Mouse (Mus musculus): ENCODE results near the gene Gm28048. TPM values are rescaled to one million over a fixed set of nuclear protein-coding genes. Genes with fewer than 3 reads are reported as not detected.
A peak's percentile ranks its signal among the peaks of the same experiment; 100 is the strongest.

Gene Gm28048
- polyA plus RNA-seq, 1 experiment: not detected

GRCm38 (mm10) chr11:23013580-23014294 lies 31.8 kb upstream of the Gm28048 start:
- peaks cover 4% of the 10 kb centered on the region for H3K27me3 ChIP-seq (replicated peaks)
- H3K36me3 ChIP-seq (replicated peaks; ENCODE audit: low read length): no peaks in the 10 kb centered on the region
- TF ChIP-seq GATA1 (IDR thresholded peaks at IDR 0.05; ENCODE audit: borderline replicate concordance, low read length): no peak
- no peak for TF ChIP-seq FLI1 (IDR thresholded peaks at IDR 0.05; ENCODE audit: low read length)
- no peak overlapping the region for H3K4me3 ChIP-seq (replicated peaks)
- H3K4me1 ChIP-seq: no peaks in the 10 kb centered on the region; the same call in 1 of the 2 replicates
- peaks cover 5% of the 10 kb centered on the region for H3K9me3 ChIP-seq

- TF ChIP-seq FLI1 (IDR thresholded peaks at IDR 0.05; ENCODE audit: low read length) (no peak), GATA1 (IDR thresholded peaks at IDR 0.05; ENCODE audit: borderline replicate concordance, low read length) (no peak)
- Histone ChIP-seq H3K4me3 (replicated peaks) (no peak overlapping the region), H3K36me3 (replicated peaks; ENCODE audit: low read length) (no peaks in the 10 kb centered on the region), H3K9me3 (no peaks in the 10 kb centered on the region), H3K27me3 (replicated peaks) (peaks cover 4% of the 10 kb centered on the region), H3K4me1 (no peaks in the 10 kb centered on the region; the same call in 1 of the 2 replicates)
Observed at GRCm38 (mm10) chr11:23013096-23013495, 31.2 kb upstream of the Gm28048 start.

GRCm38 (mm10) chr11:23008824-23009200 lies 26.9 kb upstream of the Gm28048 start:
- H3K4me3 ChIP-seq (replicated peaks): peak overlapping the region; percentile 96
- H3K9me3 ChIP-seq: no peaks in the 10 kb centered on the region
- H3K4me1 ChIP-seq: peaks cover 11% of the 10 kb centered on the region
- peaks cover 3% of the 10 kb centered on the region for H3K27me3 ChIP-seq (replicated peaks)
- H3K36me3 ChIP-seq (replicated peaks; ENCODE audit: low read length): peaks cover 18% of the 10 kb centered on the region
- no peak for TF ChIP-seq FLI1 (IDR thresholded peaks at IDR 0.05; ENCODE audit: low read length)
- TF ChIP-seq GATA1 (IDR thresholded peaks at IDR 0.05; ENCODE audit: borderline replicate concordance, low read length): no peak

GRCm38 (mm10) chr11:23008181-23008823 lies 26.4 kb upstream of the Gm28048 start:
- peaks cover 11% of the 10 kb centered on the region for H3K4me1 ChIP-seq
- H3K36me3 ChIP-seq (replicated peaks; ENCODE audit: low read length): peaks cover 24% of the 10 kb centered on the region
- H3K4me3 ChIP-seq (replicated peaks): peak overlapping the region; percentile 96
- TF ChIP-seq FLI1 (IDR thresholded peaks at IDR 0.05; ENCODE audit: low read length): no peak
- no peak for TF ChIP-seq GATA1 (IDR thresholded peaks at IDR 0.05; ENCODE audit: borderline replicate concordance, low read length)
- no peaks in the 10 kb centered on the region for H3K9me3 ChIP-seq
- H3K27me3 ChIP-seq (replicated peaks): peaks cover 3% of the 10 kb centered on the region

GRCm38 (mm10) chr11:23007481-23008180 lies 25.7 kb upstream of the Gm28048 start, which contains the start of gene Fam161a:
TSS of gene Fam161a (plus strand) at chr11:23007531.
- Histone ChIP-seq H3K4me3 (replicated peaks) (peak within 1 kb of the TSS; percentile 96), H3K9me3 (no peaks in the 10 kb centered on the region), H3K36me3 (replicated peaks; ENCODE audit: low read length) (peaks cover 30% of the 10 kb centered on the region), H3K27me3 (replicated peaks) (peaks cover 3% of the 10 kb centered on the region), H3K4me1 (peaks cover 11% of the 10 kb centered on the region)
- no peak for TF ChIP-seq FLI1 (IDR thresholded peaks at IDR 0.05; ENCODE audit: low read length)

GRCm38 (mm10) chr11:23007166-23007480 lies 25.2 kb upstream of the Gm28048 start:
- TF ChIP-seq FLI1 (IDR thresholded peaks at IDR 0.05; ENCODE audit: low read length) (no peak), GATA1 (IDR thresholded peaks at IDR 0.05; ENCODE audit: borderline replicate concordance, low read length) (no peak)

GRCm38 (mm10) chr11:23005276-23005675 lies 23.4 kb upstream of the Gm28048 start:
- Histone ChIP-seq H3K9me3 (no peaks in the 10 kb centered on the region), H3K27me3 (replicated peaks) (no peaks in the 10 kb centered on the region), H3K4me1 (peaks cover 11% of the 10 kb centered on the region), H3K36me3 (replicated peaks; ENCODE audit: low read length) (peaks cover 54% of the 10 kb centered on the region), H3K4me3 (replicated peaks) (no peak overlapping the region)
- TF ChIP-seq GATA1 (IDR thresholded peaks at IDR 0.05; ENCODE audit: borderline replicate concordance, low read length): no peak
- TF ChIP-seq FLI1 (IDR thresholded peaks at IDR 0.05; ENCODE audit: low read length): no peak

More at GRCm38 (mm10) chr11:23007166-23007480, 25.2 kb upstream of the Gm28048 start:
- H3K9me3 ChIP-seq: no peaks in the 10 kb centered on the region
- peaks cover 3% of the 10 kb centered on the region for H3K27me3 ChIP-seq (replicated peaks)
- peaks cover 11% of the 10 kb centered on the region for H3K4me1 ChIP-seq
- H3K4me3 ChIP-seq (replicated peaks): peak overlapping the region; percentile 96
- peaks cover 35% of the 10 kb centered on the region for H3K36me3 ChIP-seq (replicated peaks; ENCODE audit: low read length)

- peaks cover 99% of the 10 kb centered on the region for H3K36me3 ChIP-seq (replicated peaks; ENCODE audit: low read length)
- H3K4me3 ChIP-seq (replicated peaks): no peak overlapping the region
- H3K27me3 ChIP-seq (replicated peaks): no peaks in the 10 kb centered on the region
- H3K9me3 ChIP-seq: no peaks in the 10 kb centered on the region
- H3K4me1 ChIP-seq: no peaks in the 10 kb centered on the region; the same call in 1 of the 2 replicates
- TF ChIP-seq GATA1 (IDR thresholded peaks at IDR 0.05; ENCODE audit: borderline replicate concordance, low read length) (no peak), FLI1 (IDR thresholded peaks at IDR 0.05; ENCODE audit: low read length) (no peak)
Observed at GRCm38 (mm10) chr11:22998308-22998707, 16.4 kb upstream of the Gm28048 start.

GRCm38 (mm10) chr11:22995461-22995860 lies 13.6 kb upstream of the Gm28048 start:
- Histone ChIP-seq H3K27me3 (replicated peaks) (no peaks in the 10 kb centered on the region), H3K36me3 (replicated peaks; ENCODE audit: low read length) (peaks cover 82% of the 10 kb centered on the region), H3K4me1 (peaks cover 12% of the 10 kb centered on the region), H3K9me3 (no peaks in the 10 kb centered on the region), H3K4me3 (replicated peaks) (no peak overlapping the region)
- TF ChIP-seq GATA1 (IDR thresholded peaks at IDR 0.05; ENCODE audit: borderline replicate concordance, low read length) (no peak), FLI1 (IDR thresholded peaks at IDR 0.05; ENCODE audit: low read length) (no peak)

GRCm38 (mm10) chr11:22994271-22994670 lies 12.4 kb upstream of the Gm28048 start:
- no peak for TF ChIP-seq GATA1 (IDR thresholded peaks at IDR 0.05; ENCODE audit: borderline replicate concordance, low read length)
- no peak for TF ChIP-seq FLI1 (IDR thresholded peaks at IDR 0.05; ENCODE audit: low read length)
- Histone ChIP-seq H3K9me3 (no peaks in the 10 kb centered on the region), H3K27me3 (replicated peaks) (no peaks in the 10 kb centered on the region), H3K36me3 (replicated peaks; ENCODE audit: low read length) (peaks cover 70% of the 10 kb centered on the region), H3K4me3 (replicated peaks) (no peak overlapping the region), H3K4me1 (peaks cover 18% of the 10 kb centered on the region)
